Mouse (Mus musculus) heart, embryonic 10.5 days (tissue): ENCODE data around the gene Gabarap. TPM values are rescaled to one million over a fixed set of nuclear protein-coding genes. Genes with fewer than 3 reads are reported as not detected.

Experiments used
- DNase-seq: peaks from one replicate; pipeline ENCODE4 v3.0.0-alpha.2; 2017; ENCODE audit warnings: low spot score
- H3K27ac ChIP-seq: fragments of 300-500 bp; sonication (generic); 2 replicates; pipeline ENCODE4 v1.5.1; 2016; ENCODE audit warnings: mild to moderate bottlenecking
- H3K27me3 ChIP-seq: fragments of 300-500 bp; sonication (generic); 2 replicates; pipeline ENCODE4 v1.6.1; 2016; ENCODE audit warnings: mild to moderate bottlenecking; ENCODE audit not compliant: poor library complexity, insufficient read depth, severe bottlenecking
- H3K36me3 ChIP-seq: fragments of 300-500 bp; sonication (generic); 2 replicates; pipeline ENCODE4 v1.6.1; 2016; ENCODE audit warnings: mild to moderate bottlenecking, moderate library complexity
- H3K4me1 ChIP-seq: fragments of 300-500 bp; sonication (generic); 2 replicates; pipeline ENCODE4 v1.6.1; 2016; ENCODE audit warnings: mild to moderate bottlenecking
- H3K4me3 ChIP-seq: fragments of 300-500 bp; sonication (generic); 2 replicates; pipeline ENCODE4 v1.5.1; 2016; ENCODE audit warnings: mild to moderate bottlenecking, moderate library complexity
- H3K9me3 ChIP-seq: fragments of 300-500 bp; sonication (generic); 2 replicates; pipeline ENCODE4 v1.6.1; 2016; ENCODE audit warnings: mild to moderate bottlenecking, moderate library complexity
- WGBS: fragments of 180-500 bp; shearing (Covaris S2); methylation state at CpG from one replicate; pipeline ENCODE4 v1.1.7; 2016; 5-methylcytosine and 5-hydroxymethylcytosine counted together
- polyA plus RNA-seq: library from polyadenylated mRNA; unstranded; fragments of >200 nt; fragmentation: Nextera tagmentation; extraction: Ambion mirVana; gene quantifications from 2 replicates; pipeline ENCODE4 v1.2.1, GENCODE M21; 2016

Gene Gabarap
- polyA plus RNA-seq, 1 experiment from 2014 or later, result 365 TPM

GRCm38 (mm10) chr11:69960616-69961015 lies 30.3 kb upstream of the Gabarap start:
- Histone ChIP-seq H3K9me3 (no peaks in the 10 kb centered on the region), H3K4me1 (peaks cover 9% of the 10 kb centered on the region), H3K4me3 (no peak overlapping the region), H3K36me3 (no peaks in the 10 kb centered on the region), H3K27ac (no peak overlapping the region), H3K27me3 (peaks cover 43% of the 10 kb centered on the region)
- no peak for DNase-seq
- WGBS, result 27% methylated on average over 5 of the region's 5 CpGs

DNA sequence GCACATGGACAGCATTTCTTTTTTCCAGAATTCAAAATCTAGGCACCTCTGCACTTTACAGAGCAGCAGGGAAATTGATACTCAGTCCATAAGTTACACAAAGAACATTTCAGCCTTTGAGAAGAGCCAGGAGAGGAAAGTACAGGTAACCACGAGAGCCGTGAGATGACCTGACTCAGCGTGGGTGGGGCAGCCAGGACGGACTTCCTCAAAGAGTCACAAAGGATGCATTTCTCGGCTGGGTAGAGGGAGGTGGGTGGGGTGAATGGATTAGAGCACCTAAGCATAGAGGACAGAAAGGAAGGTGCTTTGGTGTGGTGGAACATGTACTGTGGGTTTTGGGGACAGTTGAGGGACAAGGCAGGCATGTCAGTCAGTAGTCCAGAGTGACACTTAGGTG lies 29.1 kb upstream of the Gabarap start:
- Histone ChIP-seq H3K4me1 (peaks cover 20% of the 10 kb centered on the region), H3K36me3 (no peaks in the 10 kb centered on the region), H3K9me3 (no peaks in the 10 kb centered on the region), H3K27me3 (peaks cover 55% of the 10 kb centered on the region), H3K27ac (no peak overlapping the region), H3K4me3 (no peak overlapping the region)
- no peak for DNase-seq
- 44% methylated on average over 5 of the region's 5 CpGs for WGBS

DNA sequence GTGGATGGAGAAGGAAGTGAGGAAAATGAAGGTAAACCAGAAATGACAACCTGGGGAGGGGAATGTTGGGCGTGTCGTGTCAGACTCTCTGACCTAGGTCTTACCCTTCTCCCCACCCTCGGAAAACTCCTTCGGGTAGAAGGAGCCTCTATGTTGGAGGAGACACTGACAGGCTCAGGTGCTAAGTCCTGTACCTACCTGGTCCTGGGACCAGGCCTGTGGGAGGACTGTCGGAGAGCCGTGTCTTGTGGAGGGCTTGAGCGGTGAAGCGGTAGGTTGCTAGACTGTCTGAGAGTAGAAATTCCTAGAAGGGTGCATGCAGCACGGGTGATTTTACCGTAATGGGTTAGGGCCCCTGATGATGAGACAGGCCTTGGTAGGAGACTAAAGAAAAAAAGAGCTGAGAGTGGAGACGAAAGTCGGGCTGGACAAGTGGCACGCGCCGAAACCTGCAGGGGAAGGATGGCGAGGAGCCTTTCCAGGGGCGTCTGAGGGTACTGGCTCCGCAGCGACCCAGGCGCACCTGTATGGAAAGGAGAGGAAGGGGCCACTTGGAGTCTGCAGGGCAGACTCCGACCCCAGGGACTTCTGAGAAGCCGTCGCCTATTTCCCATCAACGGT lies 26.2 kb upstream of the Gabarap start, which contains the start of gene Cldn7:
TSS of gene Cldn7 (plus strand) at position 130 of the 621 bp plus-strand sequence.
- H3K4me3 ChIP-seq, result peak within 1 kb of the TSS; percentile 59
- 0 out of 2 replicates have a peak within 1 kb of the TSS, but pooled peaks have one; percentile 43 for H3K27ac ChIP-seq
- no peak for DNase-seq
- peaks cover 74% of the 10 kb centered on the region for H3K27me3 ChIP-seq
- WGBS, result 10% methylated on average over 24 of the region's 24 CpGs
- H3K9me3 ChIP-seq, result no peaks in the 10 kb centered on the region
- peaks cover 18% of the 10 kb centered on the region for H3K36me3 ChIP-seq
- H3K4me1 ChIP-seq, result peaks cover 21% of the 10 kb centered on the region

GRCm38 (mm10) chr11:69965271-69966005 lies 25.5 kb upstream of the Gabarap start:
- Histone ChIP-seq H3K4me3 (peak overlapping the region; percentile 59), H3K4me1 (peaks cover 21% of the 10 kb centered on the region), H3K27ac (0 out of 2 replicates have a peak overlapping the region, but pooled peaks have one; percentile 43), H3K9me3 (no peaks in the 10 kb centered on the region), H3K36me3 (peaks cover 24% of the 10 kb centered on the region), H3K27me3 (peaks cover 74% of the 10 kb centered on the region)
- WGBS, result 1% methylated on average over 49 of the region's 49 CpGs
- DNase-seq, result no peak

DNA sequence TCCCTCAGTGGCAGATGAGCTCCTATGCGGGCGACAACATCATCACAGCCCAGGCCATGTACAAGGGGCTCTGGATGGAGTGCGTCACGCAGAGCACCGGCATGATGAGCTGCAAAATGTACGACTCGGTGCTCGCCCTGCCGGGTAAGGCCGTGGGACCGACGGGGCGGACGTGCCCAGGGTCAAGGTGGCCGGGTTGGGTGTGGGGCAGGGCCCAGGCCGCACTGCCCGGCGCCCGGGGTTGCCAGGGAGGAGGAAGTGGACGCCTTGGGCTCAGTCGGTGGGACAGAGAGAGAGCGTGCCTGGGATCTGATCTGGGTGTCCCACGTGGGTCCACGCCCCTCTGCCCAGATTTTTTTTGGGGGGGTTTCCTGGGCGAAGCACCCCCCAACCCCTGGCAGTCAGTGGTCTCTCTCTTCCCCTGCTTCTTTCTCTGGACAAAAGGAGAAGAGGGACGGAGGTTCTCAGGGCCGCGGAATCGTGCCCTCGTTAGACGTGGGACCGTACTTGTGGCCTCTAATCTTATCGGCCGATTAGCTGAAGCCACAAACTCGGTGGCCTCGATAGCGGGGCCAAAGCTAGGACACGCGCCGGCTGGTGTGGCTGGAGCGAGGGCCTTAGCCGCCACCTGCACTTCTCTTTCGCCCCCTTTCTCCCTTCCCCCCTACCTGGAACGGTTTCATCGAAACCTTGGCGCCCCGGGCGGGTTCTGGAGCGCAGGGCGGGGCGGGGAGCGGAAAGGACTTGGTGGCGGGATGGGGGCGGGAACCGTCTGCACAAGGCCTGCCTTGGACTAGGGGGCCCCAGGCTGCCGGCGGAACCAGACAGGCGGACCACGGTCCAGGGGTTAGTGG lies 24.7 kb upstream of the Gabarap start:
- peak overlapping the region; percentile 59 for H3K4me3 ChIP-seq
- peaks cover 28% of the 10 kb centered on the region for H3K36me3 ChIP-seq
- H3K4me1 ChIP-seq, result peaks cover 21% of the 10 kb centered on the region
- WGBS, result 2% methylated on average over 59 of the region's 59 CpGs
- H3K27me3 ChIP-seq, result peaks cover 74% of the 10 kb centered on the region
- H3K27ac ChIP-seq, result peak overlapping the region; percentile 78
- DNase-seq, result no peak
- no peaks in the 10 kb centered on the region for H3K9me3 ChIP-seq

- WGBS, result 36% methylated on average over 17 of the region's 17 CpGs
- Histone ChIP-seq H3K27me3 (peaks cover 67% of the 10 kb centered on the region), H3K27ac (peak overlapping the region; percentile 78), H3K4me3 (peak overlapping the region; percentile 59), H3K36me3 (peaks cover 36% of the 10 kb centered on the region), H3K4me1 (peaks cover 21% of the 10 kb centered on the region), H3K9me3 (no peaks in the 10 kb centered on the region)
- DNase-seq, result no peak
Observed at GRCm38 (mm10) chr11:69966860-69967517, 24.0 kb upstream of the Gabarap start.

- no peak for DNase-seq
- Histone ChIP-seq H3K9me3 (no peaks in the 10 kb centered on the region), H3K27me3 (peaks cover 49% of the 10 kb centered on the region), H3K27ac (no peak overlapping the region), H3K36me3 (peaks cover 54% of the 10 kb centered on the region), H3K4me1 (peaks cover 21% of the 10 kb centered on the region), H3K4me3 (no peak overlapping the region)
- 82% methylated on average over 4 of the region's 4 CpGs for WGBS
Observed at GRCm38 (mm10) chr11:69968793-69969192, 22.1 kb upstream of the Gabarap start.

DNA sequence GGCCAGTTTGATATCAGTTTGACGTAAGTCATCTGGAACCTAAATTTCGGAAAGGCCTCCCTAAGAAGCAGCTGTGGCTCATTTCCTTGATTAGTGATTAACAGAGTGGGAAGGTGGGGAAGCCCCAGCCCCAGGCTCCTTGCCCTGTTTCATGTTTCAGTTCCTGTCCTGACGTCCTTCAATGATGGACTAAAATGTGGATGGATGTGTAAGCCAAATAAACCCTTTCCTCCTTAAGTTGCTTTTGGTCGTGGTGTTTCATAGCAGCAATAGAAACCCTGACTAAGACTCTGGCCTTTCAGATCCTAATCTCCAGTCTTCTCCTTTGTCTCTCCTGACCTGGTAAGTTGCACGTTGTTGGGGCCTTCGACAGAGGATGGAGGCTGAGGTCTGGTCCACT lies 20.7 kb upstream of the Gabarap start:
- peaks cover 68% of the 10 kb centered on the region for H3K36me3 ChIP-seq
- peaks cover 35% of the 10 kb centered on the region for H3K27me3 ChIP-seq
- H3K4me3 ChIP-seq, result no peak overlapping the region
- no peak for DNase-seq
- H3K4me1 ChIP-seq, result peaks cover 15% of the 10 kb centered on the region
- no peaks in the 10 kb centered on the region for H3K9me3 ChIP-seq
- H3K27ac ChIP-seq, result no peak overlapping the region
- whole genome bisulfite sequencing, result 81% methylated on average over 6 of the region's 6 CpGs

DNA sequence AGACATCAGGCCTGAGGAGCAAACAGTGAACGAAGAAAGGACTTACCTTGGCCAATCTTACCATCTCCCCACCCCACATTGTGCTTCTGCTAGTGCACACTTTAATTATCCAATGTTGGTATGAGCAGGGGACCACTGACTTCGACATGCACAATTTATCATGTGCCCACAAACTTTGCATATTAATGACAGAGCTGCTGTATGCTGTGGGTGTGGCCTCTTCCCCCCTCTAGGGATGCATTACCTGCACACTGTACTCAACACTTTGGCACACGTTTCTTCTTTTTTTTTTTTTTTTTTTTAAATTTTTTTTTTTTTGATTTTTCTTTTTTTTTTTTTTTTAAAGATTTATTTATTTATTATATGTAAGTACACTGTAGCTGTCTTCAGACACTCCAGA lies 20.2 kb upstream of the Gabarap start:
- DNase-seq, result no peak
- H3K4me1 ChIP-seq, result peaks cover 12% of the 10 kb centered on the region
- H3K27ac ChIP-seq, result no peak overlapping the region
- no peak overlapping the region for H3K4me3 ChIP-seq
- H3K27me3 ChIP-seq, result peaks cover 30% of the 10 kb centered on the region
- 87% methylated on average over 3 of the region's 3 CpGs for WGBS
- H3K36me3 ChIP-seq, result peaks cover 74% of the 10 kb centered on the region
- H3K9me3 ChIP-seq, result no peaks in the 10 kb centered on the region

- no peaks in the 10 kb centered on the region for H3K27me3 ChIP-seq
- H3K4me3 ChIP-seq, result no peak overlapping the region
- no peaks in the 10 kb centered on the region for H3K9me3 ChIP-seq
- H3K27ac ChIP-seq, result no peak overlapping the region
- 95% methylated on average over 2 of the region's 2 CpGs for WGBS
- peaks cover 83% of the 10 kb centered on the region for H3K36me3 ChIP-seq
- peaks cover 7% of the 10 kb centered on the region for H3K4me1 ChIP-seq
- no peak for DNase-seq
Observed at GRCm38 (mm10) chr11:69974907-69975306, 16.0 kb upstream of the Gabarap start.

DNA sequence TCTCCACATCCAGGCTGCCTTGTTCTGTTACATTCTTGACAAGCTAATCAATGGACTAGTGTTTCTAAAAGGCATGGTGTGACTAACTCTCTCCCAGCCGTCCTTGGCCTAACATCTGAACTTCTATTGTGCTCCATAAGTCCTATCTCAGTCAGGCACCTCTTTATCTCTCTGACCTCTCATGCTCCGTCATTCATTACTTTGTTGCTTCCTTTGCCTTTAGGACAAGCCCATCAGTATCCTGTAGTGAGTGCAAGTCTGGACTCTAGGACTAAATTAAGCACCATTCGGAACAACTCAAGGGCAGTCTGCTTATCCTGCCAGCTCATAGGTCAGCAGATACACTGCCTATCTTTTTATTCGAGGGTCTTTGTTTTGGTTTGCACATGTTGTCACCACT lies 14.7 kb upstream of the Gabarap start:
- Histone ChIP-seq H3K27ac (no peak overlapping the region), H3K4me3 (no peak overlapping the region)

GRCm38 (mm10) chr11:69979827-69980195 lies 11.1 kb upstream of the Gabarap start:
- Histone ChIP-seq H3K27ac (peak overlapping the region; percentile 99), H3K36me3 (peaks cover 57% of the 10 kb centered on the region), H3K4me1 (peaks cover 27% of the 10 kb centered on the region), H3K9me3 (no peaks in the 10 kb centered on the region), H3K4me3 (peak overlapping the region; percentile 97), H3K27me3 (no peaks in the 10 kb centered on the region)
- DNase-seq, result no peak
- 3% methylated on average over 16 of the region's 16 CpGs for WGBS

More for the DNA sequence above, 14.7 kb upstream of the Gabarap start:
- Histone ChIP-seq H3K4me1 (peaks cover 7% of the 10 kb centered on the region), H3K9me3 (no peaks in the 10 kb centered on the region), H3K36me3 (peaks cover 74% of the 10 kb centered on the region), H3K27me3 (no peaks in the 10 kb centered on the region)
- DNase-seq, result no peak
- 46% methylated on average over 4 of the region's 4 CpGs for WGBS
